Mouse (Mus musculus): ENCODE data around the gene Zfp329. TPM values are rescaled to one million over a fixed set of nuclear protein-coding genes. Genes with fewer than 3 reads are reported as not detected.
"Not testable (repeated sequence)": the region's sequence is repeated elsewhere in the genome, so short reads cannot be mapped to it uniquely, and the experiment has no call there.

Gene Zfp329
- polyA plus RNA-seq (2015; fragmentation: Nextera tagmentation; extraction: Ambion mirVana): 26.7 and 27.0 TPM in 2 replicates

GRCm38 (mm10) chr7:12818521-12819295 lies at the start of gene Zfp329:
TSS of gene Zfp329 (minus strand) at chr7:12818858.
- Histone ChIP-seq H3K4me2 (peak within 1 kb of the TSS; percentile 61), H3K27ac (replicated peaks) (peak within 1 kb of the TSS; percentile 93), H3K4me3 (replicated peaks) (peak within 1 kb of the TSS; percentile 88), H3K9me3 (replicated peaks) (peaks cover 25% of the 10 kb centered on the region), H3K4me1 (peaks cover 11% of the 10 kb centered on the region), H3K9ac (replicated peaks) (peak within 1 kb of the TSS; percentile 93), H3K27me3 (replicated peaks) (no peaks in the 10 kb centered on the region), H3K36me3 (peaks cover 23% of the 10 kb centered on the region)
- peak; percentile 96 for ATAC-seq (ENCODE audit: low FRiP score)
- WGBS: under 1% methylated on average over 40 of the region's 40 CpGs

- Histone ChIP-seq H3K9ac (replicated peaks) (no peak overlapping the region), H3K36me3 (peaks cover 44% of the 10 kb centered on the region), H3K9me3 (replicated peaks) (peaks cover 42% of the 10 kb centered on the region), H3K4me2 (peak overlapping the region; percentile 67), H3K27ac (replicated peaks) (no peak overlapping the region), H3K4me3 (replicated peaks) (peak overlapping the region; percentile 60), H3K27me3 (replicated peaks) (no peaks in the 10 kb centered on the region), H3K4me1 (peaks cover 7% of the 10 kb centered on the region; the same call in 1 of the 2 replicates)
- ATAC-seq (ENCODE audit: low FRiP score): no peak
- WGBS: 96% methylated on average over 4 of the region's 4 CpGs
These were observed 17.1 kb upstream of the Zfp329 start for GRCm38 (mm10) chr7:12835779-12836178.

- WGBS: 36% methylated on average over 13 of the region's 13 CpGs
- peaks cover 7% of the 10 kb centered on the region; the same call in 1 of the 2 replicates for H3K4me1 ChIP-seq
These were observed 16.6 kb upstream of the Zfp329 start for GRCm38 (mm10) chr7:12835193-12835671.

GRCm38 (mm10) chr7:12834162-12835120 lies 15.8 kb upstream of the Zfp329 start, which contains the start of gene Zfp110:
TSS of gene Zfp110 (plus strand) at chr7:12834761.
- no peaks in the 10 kb centered on the region for H3K27me3 ChIP-seq (replicated peaks)
- H3K4me2 ChIP-seq: peak within 1 kb of the TSS; percentile 67
- peaks cover 7% of the 10 kb centered on the region; the same call in 1 of the 2 replicates for H3K4me1 ChIP-seq
- H3K9ac ChIP-seq (replicated peaks): peak within 1 kb of the TSS; percentile 36
- peak; percentile 97 for ATAC-seq (ENCODE audit: low FRiP score)
- peak within 1 kb of the TSS; percentile 60 for H3K4me3 ChIP-seq (replicated peaks)
- 3% methylated on average over 47 of the region's 47 CpGs for WGBS
- H3K36me3 ChIP-seq: peaks cover 32% of the 10 kb centered on the region
- H3K9me3 ChIP-seq (replicated peaks): peaks cover 32% of the 10 kb centered on the region
- H3K27ac ChIP-seq (replicated peaks): peak within 1 kb of the TSS; percentile 33; the same call in 1 of the 2 replicates

More at GRCm38 (mm10) chr7:12835193-12835671, 16.6 kb upstream of the Zfp329 start:
- peak overlapping the region; percentile 36 for H3K9ac ChIP-seq (replicated peaks)
- peak; percentile 53 for ATAC-seq (ENCODE audit: low FRiP score)
- peak overlapping the region; percentile 67 for H3K4me2 ChIP-seq
- peak overlapping the region; percentile 60 for H3K4me3 ChIP-seq (replicated peaks)
- H3K9me3 ChIP-seq (replicated peaks): peaks cover 38% of the 10 kb centered on the region
- H3K36me3 ChIP-seq: peaks cover 38% of the 10 kb centered on the region
- H3K27ac ChIP-seq (replicated peaks): peak overlapping the region; percentile 33; the same call in 1 of the 2 replicates
- no peaks in the 10 kb centered on the region for H3K27me3 ChIP-seq (replicated peaks)

GRCm38 (mm10) chr7:12815566-12815965 lies 3.1 kb downstream of the Zfp329 start:
- Histone ChIP-seq H3K27ac (replicated peaks) (no peak overlapping the region), H3K9ac (replicated peaks) (no peak overlapping the region), H3K9me3 (replicated peaks) (peaks cover 42% of the 10 kb centered on the region), H3K27me3 (replicated peaks) (no peaks in the 10 kb centered on the region), H3K4me3 (replicated peaks) (no peak overlapping the region), H3K4me1 (peaks cover 11% of the 10 kb centered on the region), H3K4me2 (no peak overlapping the region), H3K36me3 (peaks cover 49% of the 10 kb centered on the region)
- WGBS: 96% methylated on average over 8 of the region's 8 CpGs
- ATAC-seq (ENCODE audit: low FRiP score): no peak

- H3K4me2 ChIP-seq: peak overlapping the region; percentile 86
- peaks cover 5% of the 10 kb centered on the region; the same call in 1 of the 2 replicates for H3K9me3 ChIP-seq (replicated peaks)
- 0% methylated on average over 16 of the region's 16 CpGs for WGBS
- H3K27ac ChIP-seq (replicated peaks): peak overlapping the region; percentile 92
- H3K4me3 ChIP-seq (replicated peaks): peak overlapping the region; percentile 53
- ATAC-seq (ENCODE audit: low FRiP score): peak; percentile 87
- H3K9ac ChIP-seq (replicated peaks): peak overlapping the region; percentile 70
- H3K36me3 ChIP-seq: peaks cover 26% of the 10 kb centered on the region
- no peaks in the 10 kb centered on the region for H3K27me3 ChIP-seq (replicated peaks)
- peaks cover 10% of the 10 kb centered on the region for H3K4me1 ChIP-seq
These were observed 15.0 kb downstream of the Zfp329 start for GRCm38 (mm10) chr7:12803727-12804071.

- peak within 1 kb of the TSS; percentile 70 for H3K9ac ChIP-seq (replicated peaks)
- H3K4me3 ChIP-seq (replicated peaks): peak within 1 kb of the TSS; percentile 53
- H3K27ac ChIP-seq (replicated peaks): peak within 1 kb of the TSS; percentile 92
- H3K9me3 ChIP-seq (replicated peaks): peaks cover 2% of the 10 kb centered on the region; the same call in 1 of the 2 replicates
- ATAC-seq (ENCODE audit: low FRiP score): peak; percentile 98
- H3K27me3 ChIP-seq (replicated peaks): no peaks in the 10 kb centered on the region
- WGBS: 7% methylated on average over 31 of the region's 31 CpGs
- H3K4me1 ChIP-seq: peaks cover 10% of the 10 kb centered on the region
- H3K4me2 ChIP-seq: peak within 1 kb of the TSS; percentile 86
- H3K36me3 ChIP-seq: peaks cover 23% of the 10 kb centered on the region
These were observed 15.6 kb downstream of the Zfp329 start, which contains the start of gene Zscan18 for GRCm38 (mm10) chr7:12802866-12803726. TSS of gene Zscan18 (minus strand) at chr7:12803635.

- WGBS: 95% methylated on average over 1 of the region's 1 CpGs
- peaks cover 14% of the 10 kb centered on the region; the same call in 1 of the 2 replicates for H3K36me3 ChIP-seq
- H3K9me3 ChIP-seq (replicated peaks): peaks cover 8% of the 10 kb centered on the region; the same call in 1 of the 2 replicates
- H3K4me1 ChIP-seq: peaks cover 10% of the 10 kb centered on the region
- no peaks in the 10 kb centered on the region for H3K27me3 ChIP-seq (replicated peaks)
- no peak overlapping the region for H3K4me3 ChIP-seq (replicated peaks)
- no peak overlapping the region for H3K9ac ChIP-seq (replicated peaks)
- H3K27ac ChIP-seq (replicated peaks): no peak overlapping the region
- ATAC-seq (ENCODE audit: low FRiP score): no peak
- no peak overlapping the region for H3K4me2 ChIP-seq
These were observed 19.1 kb downstream of the Zfp329 start for GRCm38 (mm10) chr7:12799554-12799953.

- Histone ChIP-seq H3K4me1 (peaks cover 3% of the 10 kb centered on the region), H3K27ac (replicated peaks) (no peak overlapping the region), H3K36me3 (peaks cover 14% of the 10 kb centered on the region; the same call in 1 of the 2 replicates), H3K4me2 (no peak overlapping the region), H3K9me3 (replicated peaks) (peaks cover 8% of the 10 kb centered on the region; the same call in 1 of the 2 replicates), H3K27me3 (replicated peaks) (no peaks in the 10 kb centered on the region), H3K4me3 (replicated peaks) (no peak overlapping the region), H3K9ac (replicated peaks) (no peak overlapping the region)
- ATAC-seq (ENCODE audit: low FRiP score): no peak
- WGBS: 73% methylated on average over 2 of the region's 2 CpGs
These were observed 20.7 kb downstream of the Zfp329 start for GRCm38 (mm10) chr7:12797971-12798370.

- not testable (repeated sequence) for H3K27me3 ChIP-seq (replicated peaks); H3K9ac ChIP-seq (replicated peaks); H3K4me2 ChIP-seq; H3K9me3 ChIP-seq (replicated peaks); ATAC-seq (ENCODE audit: low FRiP score); H3K27ac ChIP-seq (replicated peaks); H3K4me3 ChIP-seq (replicated peaks); H3K4me1 ChIP-seq; H3K36me3 ChIP-seq
- WGBS: 93% methylated on average over 11 of the region's 11 CpGs
These were observed 26.0 kb downstream of the Zfp329 start for GRCm38 (mm10) chr7:12792624-12793023.
